Mouse (Mus musculus): ENCODE data around the gene Ergic2. TPM values are rescaled to one million over a fixed set of nuclear protein-coding genes. Genes with fewer than 3 reads are reported as not detected.

The Ergic2 gene
- polyA plus RNA-seq, 1 experiment, result 208 TPM

DNA sequence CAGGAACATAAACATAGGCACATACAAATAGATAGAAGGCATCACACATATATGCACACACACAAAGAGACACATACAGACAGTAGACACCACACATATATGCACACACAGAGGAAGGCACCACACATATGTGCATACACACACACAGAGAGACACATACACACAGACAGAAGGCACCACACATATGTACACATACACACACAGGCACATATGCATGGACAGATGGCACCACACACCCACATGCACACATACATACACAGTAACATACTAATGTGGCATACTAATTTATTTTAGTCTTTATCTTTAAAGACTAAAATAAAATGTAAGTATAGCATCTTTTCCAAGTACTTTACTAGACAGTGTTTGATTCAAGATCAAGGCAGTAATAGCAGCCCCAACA, 78.6 kb downstream of the Ergic2 start:
- Histone ChIP-seq H3K27me3 (ENCODE audit: control insufficient read depth, insufficient read depth, low read length) (no peaks in the 10 kb centered on the region), H3K4me1 (ENCODE audit: control insufficient read depth, insufficient read depth, low read length) (no peaks in the 10 kb centered on the region), H3K4me3 (ENCODE audit: control insufficient read depth, low read depth, low read length) (no peak overlapping the region), H3K27ac (ENCODE audit: control insufficient read depth, insufficient read depth, low read depth, low read length) (no peak overlapping the region), H3K36me3 (ENCODE audit: control insufficient read depth, insufficient read depth, low read length) (no peaks in the 10 kb centered on the region)
- TF ChIP-seq CTCF (IDR thresholded peaks at IDR 0.05; ENCODE audit: control insufficient read depth, insufficient read depth, insufficient replicate concordance, low read depth, low read length) (no peak), POLR2A (IDR thresholded peaks at IDR 0.05; ENCODE audit: control insufficient read depth, low read depth, low read length) (no peak)

DNA sequence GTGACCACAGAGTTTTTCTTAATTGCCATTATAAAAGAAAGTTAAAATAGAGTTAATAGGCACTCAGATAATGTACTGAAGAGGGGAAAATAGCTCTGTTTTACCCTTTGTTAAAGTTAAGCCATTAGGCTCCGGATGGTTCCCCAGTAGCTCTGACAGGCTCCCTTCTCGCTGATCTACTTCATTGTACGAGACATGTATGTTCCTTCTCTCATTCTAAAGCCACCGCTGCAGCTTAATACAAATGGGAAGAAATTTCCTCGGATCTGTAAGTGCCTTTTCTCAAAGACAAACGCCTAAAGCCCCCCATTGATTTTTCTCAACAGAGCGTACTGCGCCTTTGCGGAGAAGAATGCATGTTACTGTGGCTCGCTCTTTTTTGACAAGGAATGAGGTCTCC, 79.9 kb downstream of the Ergic2 start:
- H3K4me3 ChIP-seq (ENCODE audit: control insufficient read depth, low read depth, low read length), result no peak overlapping the region
- H3K27me3 ChIP-seq (ENCODE audit: control insufficient read depth, insufficient read depth, low read length), result no peaks in the 10 kb centered on the region
- no peak overlapping the region for H3K27ac ChIP-seq (ENCODE audit: control insufficient read depth, insufficient read depth, low read depth, low read length)
- no peak for TF ChIP-seq POLR2A (IDR thresholded peaks at IDR 0.05; ENCODE audit: control insufficient read depth, low read depth, low read length)
- TF ChIP-seq CTCF (IDR thresholded peaks at IDR 0.05; ENCODE audit: control insufficient read depth, insufficient read depth, insufficient replicate concordance, low read depth, low read length), result no peak
- H3K4me1 ChIP-seq (ENCODE audit: control insufficient read depth, insufficient read depth, low read length), result no peaks in the 10 kb centered on the region
- no peaks in the 10 kb centered on the region for H3K36me3 ChIP-seq (ENCODE audit: control insufficient read depth, insufficient read depth, low read length)

Other genes starting within 250 kb of the Ergic2 start
- gene Far2, start 165.1 kb downstream of the Ergic2 start, polyA plus RNA-seq (2012; rRNA removed), result 0.48 and 0.68 TPM in 2 replicates
- 3.0 and 3.5 TPM in 2 replicates for gene Tmtc1, start 232.0 kb upstream of the Ergic2 start, polyA plus RNA-seq (2012; rRNA removed)

Data from testis, adult 2 months (tissue).